Comparison of ENCODE assay signal across 9 mouse cellular contexts in the genomic region with DNA sequence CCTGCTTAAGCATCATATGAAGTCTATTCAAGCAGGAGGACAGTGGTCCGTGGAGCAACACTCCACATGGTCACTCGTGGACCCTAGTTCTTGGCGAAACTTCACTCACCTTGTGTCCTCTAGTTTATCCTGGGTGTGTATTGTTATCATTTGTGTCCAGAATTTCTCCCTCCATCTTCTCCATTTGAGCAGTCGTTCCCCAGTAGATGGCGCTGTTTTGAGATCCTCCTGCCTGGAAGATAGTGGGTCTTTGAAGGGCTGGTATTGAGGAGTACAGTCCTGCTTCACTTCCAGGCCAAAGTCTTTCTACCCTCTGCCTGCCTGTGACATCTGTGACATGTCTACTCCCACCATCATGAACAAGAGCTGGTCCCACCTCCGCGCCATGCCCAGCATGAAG.
DNase-seq lines count a peak whose midpoint lies in the region.
"Had no signal": no experiment of that assay in that cellular context is flagged by ENCODE, and none has a peak within 500 bp of the region (broad histone marks: within the 10 kb centered on the region; RNA-seq: fewer than 3 reads in every experiment).

No protein-coding gene starts in this region.

- intact Hi-C loops in left cerebral cortex, postnatal 36 days (cut with DNase I): no loop called here

- DNase-seq in cerebellum, adult 9-10 months: peak; percentile 11
- no peak for DNase-seq in cerebellum, adult 11-12 months
- peak; percentile 32 to 48 for DNase-seq in left cerebral cortex, adult 18-20 months (ENCODE audit: low spot score in 2 of 2)
- no peak for DNase-seq in left cerebral cortex, postnatal 36 days (ENCODE audit: low spot score in 2 of 2)
- DNase-seq in ZHBTc4 (ENCODE audit: low read depth, low spot score) (peak; percentile 62), MN1 (ENCODE audit: low spot score) (no peak)
- peak; percentile 35 for DNase-seq in induced T-regulatory cell, adult 2 months (ENCODE audit: low read depth)
- DNase-seq in naive thymus-derived CD4-positive, alpha-beta T cell, adult 2 months (ENCODE audit: low read depth): peak; percentile 24
- DNase-seq: liver, embryonic 13.5 days had no signal

Comparison
In these comparisons a context has a peak if more than half of its experiments do, and no peak if none do; other contexts are left out.
1. DNase-seq: peak in cerebellum, adult 9-10 months (single experiment), left cerebral cortex, adult 18-20 months (2 of 2), ZHBTc4 (single experiment), induced T-regulatory cell, adult 2 months (single experiment) and naive thymus-derived CD4-positive, alpha-beta T cell, adult 2 months (single experiment); none in cerebellum, adult 11-12 months (single experiment), left cerebral cortex, postnatal 36 days (0 of 2) and MN1 (single experiment).